Mouse (Mus musculus) kidney, adult 2 months (tissue): ENCODE data around the gene Tgoln1. TPM values are rescaled to one million over a fixed set of nuclear protein-coding genes. Genes with fewer than 3 reads are reported as not detected.

ENCODE experiments used
- DNase-seq: peaks from one replicate; pipeline ENCODE4 v3.0.0; 2021
- H3K27ac ChIP-seq: fragments of 200-500 bp; 2 replicates; pipeline ENCODE4 v1.5.1; 2012; ENCODE audit warnings: low read depth, low read length, control low read depth, inconsistent platforms; ENCODE audit not compliant: insufficient read depth
- H3K27me3 ChIP-seq: fragments of 200-500 bp; replicated peaks from 2 replicates; pipeline ENCODE4 v1.6.1; 2012; ENCODE audit warnings: mild to moderate bottlenecking, moderate library complexity, low read length, inconsistent platforms; ENCODE audit not compliant: control insufficient read depth, insufficient read depth
- H3K36me3 ChIP-seq: fragments of 200-500 bp; 2 replicates; pipeline ENCODE4 v1.6.1; 2012; ENCODE audit warnings: mild to moderate bottlenecking, moderate library complexity, low read length, inconsistent platforms; ENCODE audit not compliant: control insufficient read depth, insufficient read depth
- H3K4me1 ChIP-seq: fragments of 200-500 bp; 2 replicates; pipeline ENCODE4 v1.6.1; 2011; ENCODE audit warnings: low read length; ENCODE audit not compliant: control insufficient read depth, insufficient read depth
- H3K4me3 ChIP-seq: fragments of 200-500 bp; 2 replicates; pipeline ENCODE4 v1.5.1; 2011; ENCODE audit warnings: mild to moderate bottlenecking, low read depth, low read length, control low read depth; ENCODE audit not compliant: insufficient read depth
- CTCF ChIP-seq: fragments of 200-500 bp; conservative IDR thresholded peaks from 2 replicates; pipeline ENCODE4 v1.5.1; 2011; ENCODE audit warnings: low read depth, mild to moderate bottlenecking, control low read depth, low read length, moderate library complexity, mixed read lengths; ENCODE audit not compliant: insufficient read depth, insufficient read length
- POLR2A ChIP-seq: fragments of 200-500 bp; IDR thresholded peaks from one replicate; pipeline ENCODE4 v1.6.1; 2011; ENCODE audit warnings: low read depth, low read length, control low read depth
- WGBS: fragments of 180-500 bp; shearing (Covaris S2); methylation state at CpG from one replicate; pipeline ENCODE4 v1.1.7; 2018; 5-methylcytosine and 5-hydroxymethylcytosine counted together
- polyA plus RNA-seq: library from polyadenylated mRNA; depleted of rRNA; stranded (reverse); fragments of >200 nt; gene quantifications from 2 replicates; pipeline ENCODE4 v1.2.3, GENCODE M21; 2012; rRNA removed

The Tgoln1 gene
- 101 and 118 TPM in 2 replicates for polyA plus RNA-seq

GRCm38 (mm10) chr6:72616643-72617288 is at the start of gene Tgoln1:
TSS of gene Tgoln1 (minus strand) at chr6:72617000.
- Histone ChIP-seq H3K36me3 (peaks cover 4% of the 10 kb centered on the region; the same call in 1 of the 2 replicates), H3K27ac (peak within 1 kb of the TSS; percentile 85), H3K4me3 (peak within 1 kb of the TSS; percentile 94), H3K4me1 (peaks cover 23% of the 10 kb centered on the region; the same call in 1 of the 2 replicates), H3K27me3 (no peaks in the 10 kb centered on the region)
- WGBS: under 1% methylated on average over 41 of the region's 41 CpGs
- peak; percentile 97 for DNase-seq
- TF ChIP-seq POLR2A: peak; percentile 71
- TF ChIP-seq CTCF: no peak

DNA sequence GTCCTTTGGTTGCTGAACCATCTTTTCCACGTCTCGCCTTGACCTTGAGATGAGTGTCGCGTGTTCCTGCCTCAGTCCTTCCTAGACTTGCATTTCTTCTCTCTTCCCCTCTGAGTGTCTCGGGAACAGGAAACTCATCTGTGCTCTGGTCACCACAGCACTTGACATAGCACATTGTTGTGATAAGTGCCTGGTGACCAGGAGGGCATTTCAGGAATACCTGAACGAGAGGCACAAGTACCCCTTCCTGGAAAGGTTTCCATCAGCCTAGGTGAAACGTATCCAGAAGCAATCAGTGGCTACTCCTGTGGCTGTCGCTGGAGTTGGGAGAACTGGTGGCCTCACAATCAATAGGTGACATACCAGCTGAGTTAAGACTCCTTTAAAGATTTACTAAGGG is 47.5 kb upstream of the Tgoln1 start:
- no peaks in the 10 kb centered on the region for H3K27me3 ChIP-seq
- H3K4me1 ChIP-seq: peaks cover 29% of the 10 kb centered on the region
- H3K36me3 ChIP-seq: no peaks in the 10 kb centered on the region
- no peak overlapping the region; the same call in 1 of the 2 replicates for H3K27ac ChIP-seq
- H3K4me3 ChIP-seq: no peak overlapping the region
- DNase-seq: no peak
- 45% methylated on average over 8 of the region's 8 CpGs for WGBS
- TF ChIP-seq CTCF (no peak), POLR2A (no peak)

DNA sequence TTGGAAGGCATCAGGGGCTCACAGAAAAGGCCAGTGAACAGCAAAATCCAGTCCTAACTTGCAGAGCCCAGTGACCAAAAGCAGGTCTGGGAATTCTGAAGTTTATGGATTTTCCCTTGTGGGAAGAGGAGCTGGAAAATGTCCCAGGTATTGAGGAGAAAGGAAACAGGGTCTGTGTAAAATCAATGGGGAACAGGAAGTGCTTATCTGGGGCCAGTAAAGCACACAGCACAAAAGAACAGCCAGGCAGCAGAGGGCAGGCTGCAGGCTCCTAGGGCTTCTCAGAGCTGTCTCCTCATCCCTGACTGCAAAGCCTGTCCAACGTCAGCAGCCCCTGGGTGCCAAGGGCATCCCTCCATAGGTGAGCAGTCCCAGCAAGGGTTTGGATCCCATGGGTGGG is 46.2 kb upstream of the Tgoln1 start:
- no peaks in the 10 kb centered on the region for H3K36me3 ChIP-seq
- H3K4me1 ChIP-seq: peaks cover 29% of the 10 kb centered on the region
- TF ChIP-seq POLR2A (no peak), CTCF (peak; percentile 29; the same call in 1 of the 2 replicates)
- DNase-seq: peak; percentile 67
- H3K4me3 ChIP-seq: no peak overlapping the region
- H3K27ac ChIP-seq: peak overlapping the region; percentile 49
- H3K27me3 ChIP-seq: no peaks in the 10 kb centered on the region
- WGBS: 7% methylated on average over 1 of the region's 1 CpGs

GRCm38 (mm10) chr6:72660391-72660720 is 43.6 kb upstream of the Tgoln1 start:
- no peak overlapping the region for H3K4me3 ChIP-seq
- H3K4me1 ChIP-seq: peaks cover 29% of the 10 kb centered on the region
- 34% methylated on average over 6 of the region's 6 CpGs for WGBS

GRCm38 (mm10) chr6:72659717-72660390 is 43.1 kb upstream of the Tgoln1 start:
- Histone ChIP-seq H3K4me1 (peaks cover 29% of the 10 kb centered on the region), H3K27ac (peak overlapping the region; percentile 18; the same call in 1 of the 2 replicates), H3K4me3 (no peak overlapping the region), H3K27me3 (no peaks in the 10 kb centered on the region), H3K36me3 (no peaks in the 10 kb centered on the region)
- TF ChIP-seq POLR2A (no peak), CTCF (no peak)
- no peak for DNase-seq
- 51% methylated on average over 8 of the region's 8 CpGs for WGBS

More at GRCm38 (mm10) chr6:72660391-72660720, 43.6 kb upstream of the Tgoln1 start:
- Histone ChIP-seq H3K27ac (no peak overlapping the region; the same call in 1 of the 2 replicates), H3K27me3 (no peaks in the 10 kb centered on the region), H3K36me3 (no peaks in the 10 kb centered on the region)
- TF ChIP-seq POLR2A: no peak
- no peak for TF ChIP-seq CTCF
- no peak for DNase-seq

- WGBS: 57% methylated on average over 3 of the region's 3 CpGs
- DNase-seq: no peak
- no peaks in the 10 kb centered on the region for H3K27me3 ChIP-seq
- H3K36me3 ChIP-seq: no peaks in the 10 kb centered on the region
- TF ChIP-seq CTCF (peak; percentile 72), POLR2A (no peak)
- peaks cover 25% of the 10 kb centered on the region for H3K4me1 ChIP-seq
- H3K4me3 ChIP-seq: no peak overlapping the region
- H3K27ac ChIP-seq: no peak overlapping the region
These were observed 41.2 kb upstream of the Tgoln1 start for GRCm38 (mm10) chr6:72658006-72658405.

DNA sequence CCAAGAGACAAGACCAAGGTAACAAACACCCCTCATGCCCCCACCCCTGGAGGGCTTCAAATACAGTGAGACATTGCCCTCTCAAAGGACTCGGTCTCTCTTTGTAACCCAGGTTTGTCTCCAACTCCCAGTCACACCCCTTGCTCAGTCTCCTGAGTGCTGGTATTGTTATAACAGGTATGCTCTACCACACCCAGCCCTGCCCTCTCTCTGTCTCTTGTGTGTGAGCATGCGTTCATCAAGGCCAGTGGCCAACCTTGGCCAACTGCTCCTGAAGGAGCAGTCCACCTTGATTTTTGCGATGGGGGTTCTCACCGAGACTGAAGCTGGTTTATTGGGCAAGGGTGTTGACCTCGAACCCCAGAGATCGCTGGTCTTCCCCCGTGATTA is 39.2 kb upstream of the Tgoln1 start:
- H3K4me3 ChIP-seq: no peak overlapping the region
- no peaks in the 10 kb centered on the region for H3K27me3 ChIP-seq
- no peaks in the 10 kb centered on the region for H3K36me3 ChIP-seq
- 68% methylated on average over 7 of the region's 7 CpGs for WGBS
- no peak for DNase-seq
- H3K27ac ChIP-seq: peak overlapping the region; percentile 77
- peaks cover 17% of the 10 kb centered on the region for H3K4me1 ChIP-seq
- TF ChIP-seq POLR2A (no peak), CTCF (no peak)
